Mouse (Mus musculus) heart, postnatal 0 days (tissue): ENCODE results near the gene Gata2. TPM values are rescaled to one million over a fixed set of nuclear protein-coding genes. Genes with fewer than 3 reads are reported as not detected.

Experiments
- ATAC-seq: fragments of 200-750 bp; cut with Nextera tagmentation; 2 replicates; pipeline ENCODE4 v1.8.0; 2017; ENCODE audit warnings: low read depth, moderate number of reproducible peaks, moderate library complexity; ENCODE audit not compliant: insufficient read depth
- DNase-seq: peaks from one replicate; pipeline ENCODE4 v3.0.0-alpha.2; 2016; ENCODE audit warnings: low spot score
- H3K27ac ChIP-seq: fragments of 300-500 bp; sonication (generic); 2 replicates; pipeline ENCODE4 v1.5.1; 2014; ENCODE audit warnings: low read depth, mild to moderate bottlenecking
- H3K27me3 ChIP-seq: fragments of 300-500 bp; sonication (generic); 2 replicates; pipeline ENCODE4 v1.6.1; 2014; ENCODE audit warnings: low read length, mixed read lengths; ENCODE audit not compliant: control insufficient read depth, insufficient read depth
- H3K36me3 ChIP-seq: fragments of 300-500 bp; sonication (generic); replicated peaks from 2 replicates; pipeline ENCODE4 v1.6.1; 2014; ENCODE audit warnings: low read length, mixed read lengths; ENCODE audit not compliant: control insufficient read depth, insufficient read depth
- H3K4me1 ChIP-seq: fragments of 300-500 bp; sonication (generic); 2 replicates; pipeline ENCODE4 v1.6.1; 2014; ENCODE audit warnings: antibody characterized with exemption; ENCODE audit not compliant: control insufficient read depth, insufficient read depth
- H3K4me2 ChIP-seq: fragments of 300-500 bp; sonication (generic); 2 replicates; pipeline ENCODE4 v1.6.1; 2014; ENCODE audit warnings: low read depth, mild to moderate bottlenecking, low read length, moderate library complexity
- H3K4me3 ChIP-seq: fragments of 300-500 bp; sonication (generic); 2 replicates; pipeline ENCODE4 v1.5.1; 2014; ENCODE audit warnings: low read depth, low read length
- H3K9ac ChIP-seq: fragments of 300-500 bp; sonication (generic); replicated peaks from 2 replicates; pipeline ENCODE4 v1.6.1; 2014; ENCODE audit warnings: low read depth, low read length, mixed read lengths
- H3K9me3 ChIP-seq: fragments of 300-500 bp; sonication (generic); replicated peaks from 2 replicates; pipeline ENCODE4 v1.6.1; 2016; ENCODE audit warnings: low read length; ENCODE audit not compliant: control insufficient read depth
- CTCF ChIP-seq: IDR thresholded peaks from 2 replicates; pipeline ENCODE4 v1.5.1; 2016; ENCODE audit warnings: antibody characterized with exemption, control low read depth, low read depth
- EP300 ChIP-seq: IDR thresholded peaks from 2 replicates; pipeline ENCODE4 v1.6.1; 2016; ENCODE audit warnings: antibody characterized with exemption, low read depth
- WGBS: fragments of 180-500 bp; shearing (Covaris S2); extraction: QIAGEN DNeasy Blood & Tissue Kit; methylation state at CpG from one replicate; pipeline ENCODE4 v1.1.7; 2014; 5-methylcytosine and 5-hydroxymethylcytosine counted together
- polyA plus RNA-seq: library from polyadenylated mRNA; unstranded; fragments of >200 nt; fragmentation: Nextera tagmentation; extraction: Ambion mirVana; gene quantifications from 2 replicates; pipeline ENCODE4 v1.2.1, GENCODE M21; 2015
- total RNA-seq: library from RNA; depleted of rRNA; stranded (reverse); fragments of >200 nt; gene quantifications from 2 replicates; pipeline ENCODE4 v1.2.3, GENCODE M21; 2014; ENCODE audit warnings: low replicate concordance

The Gata2 gene
- total and polyA plus RNA-seq, 2 experiments from 2014 or later = 16.0 to 17.7 TPM

DNA sequence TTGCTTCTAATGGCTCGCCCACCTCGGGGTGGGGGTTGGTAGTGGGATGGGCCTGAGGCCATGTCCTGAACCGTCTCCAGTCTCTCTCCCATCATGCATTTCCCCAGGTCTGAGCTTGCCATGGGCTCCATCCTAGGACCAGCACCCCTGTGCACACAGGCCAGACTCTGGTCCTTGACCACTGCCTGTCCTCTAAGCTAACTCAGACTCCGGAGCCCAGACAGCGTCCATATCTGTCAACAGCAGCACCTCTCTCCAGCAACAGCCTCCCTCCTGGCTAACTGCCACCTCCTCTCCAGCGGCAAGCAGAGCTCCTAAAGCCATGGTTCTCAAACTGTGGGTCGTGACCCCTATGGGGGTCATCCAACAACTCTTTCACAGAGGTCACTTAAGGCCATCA, 42.8 kb downstream of the Gata2 start:
- Histone ChIP-seq H3K4me2 (no peak overlapping the region), H3K4me1 (0 out of 2 replicates have a peak, but pooled peaks cover 5% of the 10 kb centered on the region), H3K4me3 (no peak overlapping the region), H3K9me3 (no peaks in the 10 kb centered on the region), H3K27ac (no peak overlapping the region), H3K9ac (no peak overlapping the region), H3K36me3 (no peaks in the 10 kb centered on the region), H3K27me3 (peaks cover 38% of the 10 kb centered on the region)
- ATAC-seq (peak; percentile 64), DNase-seq (peak; percentile 51)
- 16% methylated on average over 7 of the region's 7 CpGs for WGBS
- no peak for TF ChIP-seq CTCF
- TF ChIP-seq EP300 = no peak

GRCm38 (mm10) chr6:88242604-88243003, 48.9 kb downstream of the Gata2 start:
- Histone ChIP-seq H3K9ac (no peak overlapping the region), H3K4me1 (no peaks in the 10 kb centered on the region), H3K36me3 (no peaks in the 10 kb centered on the region), H3K9me3 (no peaks in the 10 kb centered on the region), H3K4me2 (no peak overlapping the region), H3K27me3 (peaks cover 18% of the 10 kb centered on the region), H3K4me3 (no peak overlapping the region), H3K27ac (no peak overlapping the region)
- TF ChIP-seq EP300 (no peak), CTCF (peak; percentile 70)
- DNase-seq = peak; percentile 41
- peak; percentile 80 for ATAC-seq
- 6% methylated on average over 15 of the region's 15 CpGs for WGBS

GRCm38 (mm10) chr6:88249231-88249630, 55.5 kb downstream of the Gata2 start:
- H3K27ac ChIP-seq = no peak overlapping the region
- H3K4me3 ChIP-seq = no peak overlapping the region
- H3K36me3 ChIP-seq = no peaks in the 10 kb centered on the region
- ATAC-seq = no peak
- DNase-seq = no peak
- 94% methylated on average over 1 of the region's 1 CpGs for WGBS
- 0 out of 2 replicates have a peak, but pooled peaks cover 3% of the 10 kb centered on the region for H3K27me3 ChIP-seq
- H3K4me2 ChIP-seq = no peak overlapping the region
- TF ChIP-seq EP300 = no peak
- TF ChIP-seq CTCF = no peak
- no peaks in the 10 kb centered on the region for H3K9me3 ChIP-seq
- no peaks in the 10 kb centered on the region; the same call in 1 of the 2 replicates for H3K4me1 ChIP-seq
- no peak overlapping the region for H3K9ac ChIP-seq

DNA sequence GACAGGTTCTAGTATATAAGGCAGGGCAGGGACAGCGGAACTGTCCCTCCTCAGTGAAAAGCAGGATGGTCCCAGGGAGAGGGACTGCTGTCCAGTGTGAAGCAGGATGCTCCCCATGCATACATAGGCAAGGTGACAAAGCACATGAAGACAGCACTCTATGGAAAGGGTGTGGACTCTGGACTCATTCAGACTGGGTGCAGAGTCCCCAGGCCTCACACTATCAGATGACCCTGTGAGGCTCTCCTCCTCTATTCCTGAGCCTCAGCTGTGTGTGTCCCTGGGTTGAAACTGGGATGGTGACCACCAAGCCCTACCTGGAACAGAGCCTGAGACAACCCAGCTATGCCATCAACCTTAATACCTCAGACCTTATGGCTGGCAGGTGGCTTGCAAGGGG, 57.7 kb downstream of the Gata2 start:
- no peak overlapping the region for H3K4me2 ChIP-seq
- ATAC-seq = no peak
- no peak overlapping the region for H3K9ac ChIP-seq
- H3K9me3 ChIP-seq = no peaks in the 10 kb centered on the region
- H3K27me3 ChIP-seq = 0 out of 2 replicates have a peak, but pooled peaks cover 3% of the 10 kb centered on the region
- no peak for DNase-seq
- H3K27ac ChIP-seq = no peak overlapping the region
- 82% methylated on average over 1 of the region's 1 CpGs for WGBS
- H3K36me3 ChIP-seq = no peaks in the 10 kb centered on the region
- H3K4me1 ChIP-seq = peaks cover 9% of the 10 kb centered on the region; the same call in 1 of the 2 replicates
- TF ChIP-seq EP300 (no peak), CTCF (no peak)
- no peak overlapping the region for H3K4me3 ChIP-seq

- ATAC-seq = no peak
- DNase-seq = no peak
- WGBS = 50% methylated on average over 7 of the region's 7 CpGs
These were observed 58.2 kb downstream of the Gata2 start for GRCm38 (mm10) chr6:88251798-88252478.

GRCm38 (mm10) chr6:88254082-88254481, 60.4 kb downstream of the Gata2 start:
- TF ChIP-seq EP300 = no peak
- TF ChIP-seq CTCF = no peak
- no peaks in the 10 kb centered on the region for H3K27me3 ChIP-seq
- WGBS = 54% methylated on average over 6 of the region's 6 CpGs
- DNase-seq = no peak
- H3K36me3 ChIP-seq = no peaks in the 10 kb centered on the region; the same call in 1 of the 2 replicates
- H3K4me3 ChIP-seq = no peak overlapping the region
- H3K9me3 ChIP-seq = no peaks in the 10 kb centered on the region
- ATAC-seq = no peak
- no peak overlapping the region for H3K9ac ChIP-seq
- no peak overlapping the region for H3K4me2 ChIP-seq
- no peak overlapping the region for H3K27ac ChIP-seq
- H3K4me1 ChIP-seq = peaks cover 11% of the 10 kb centered on the region; the same call in 1 of the 2 replicates

More at GRCm38 (mm10) chr6:88251798-88252478, 58.2 kb downstream of the Gata2 start:
- no peaks in the 10 kb centered on the region for H3K36me3 ChIP-seq
- peaks cover 11% of the 10 kb centered on the region; the same call in 1 of the 2 replicates for H3K4me1 ChIP-seq
- TF ChIP-seq CTCF (no peak), EP300 (no peak)
- H3K9ac ChIP-seq = no peak overlapping the region
- H3K27ac ChIP-seq = no peak overlapping the region
- H3K4me2 ChIP-seq = no peak overlapping the region
- no peaks in the 10 kb centered on the region for H3K27me3 ChIP-seq
- no peaks in the 10 kb centered on the region for H3K9me3 ChIP-seq
- no peak overlapping the region for H3K4me3 ChIP-seq
